Mouse (Mus musculus) ES-Bruce4 (cell line): Measurements from ENCODE around the gene Serpina3k.

ENCODE experiments used
- CTCF ChIP-seq: IDR thresholded peaks from one replicate; pipeline ENCODE4 v1.8.1; 2011; ENCODE audit warnings: low read depth, low read length
- POLR2A ChIP-seq: IDR thresholded peaks from one replicate; pipeline ENCODE4 v1.8.1; 2011; ENCODE audit warnings: low read length; ENCODE audit not compliant: insufficient read depth

GRCm38 (mm10) chr12:104345181-104345580, 6.9 kb downstream of the Serpina3k start:
- TF ChIP-seq POLR2A = no peak
- TF ChIP-seq CTCF = no peak
